Mouse (Mus musculus) v-Abl transformed pro-B cells (cell line): ENCODE measurements around the gene Rftn1.

Source experiments
- in situ Hi-C, 2 experiments: fragments of 400-800 bp; cut with MboI; formaldehyde crosslinking; loops; one replicate each; pipeline ENCODE4 v1.15.1; 2025; ENCODE audit not compliant: unreplicated experiment in 2 of 2

Gene Rftn1

GRCm38 (mm10) chr17:50101416-50101815, 89.1 kb downstream of the Rftn1 start:
- in situ Hi-C loops = no loop called here

GRCm38 (mm10) chr17:50100070-50100469, 90.4 kb downstream of the Rftn1 start:
- in situ Hi-C loops = no loop called here

GRCm38 (mm10) chr17:50099378-50099777, 91.1 kb downstream of the Rftn1 start:
- in situ Hi-C loops = no loop called here

GRCm38 (mm10) chr17:50098297-50098696, 92.2 kb downstream of the Rftn1 start:
- in situ Hi-C loops = no loop called here

- in situ Hi-C loops = no loop called here
Measured at GRCm38 (mm10) chr17:50097831-50098230, 92.6 kb downstream of the Rftn1 start.

GRCm38 (mm10) chr17:50096305-50096704, 94.2 kb downstream of the Rftn1 start:
- in situ Hi-C loops = no loop called here

GRCm38 (mm10) chr17:50094596-50094995, 95.9 kb downstream of the Rftn1 start:
- in situ Hi-C loops = loop anchor here (5.0 kb wide), 3 partner anchors 37 to 98 kb away; partner anchors contain the start of gene Rftn1 (in 1 of the 2)

- in situ Hi-C loops = loop anchor here (5.0 kb wide), 3 partner anchors 37 to 98 kb away; partner anchors contain the start of gene Rftn1 (in 1 of the 2)
Measured at GRCm38 (mm10) chr17:50094077-50094476, 96.4 kb downstream of the Rftn1 start.

GRCm38 (mm10) chr17:50093356-50093755, 97.1 kb downstream of the Rftn1 start:
- in situ Hi-C loops = loop anchor here (5.0 kb wide), 3 partner anchors 36 to 99 kb away; partner anchors contain the start of gene Rftn1 (in 1 of the 2)

- in situ Hi-C loops = loop anchor here (5.0 kb wide), 3 partner anchors 36 to 99 kb away; partner anchors contain the start of gene Rftn1 (in 1 of the 2)
Measured at GRCm38 (mm10) chr17:50092848-50093247, 97.6 kb downstream of the Rftn1 start.

GRCm38 (mm10) chr17:50091829-50092228, 98.6 kb downstream of the Rftn1 start:
- in situ Hi-C loops = loop anchor here (5.0 kb wide), 3 partner anchors 35 to 100 kb away; partner anchors contain the start of gene Rftn1 (in 1 of the 2)

GRCm38 (mm10) chr17:50089725-50090124, 100.7 kb downstream of the Rftn1 start:
- in situ Hi-C loops = loop anchor here (5.0 kb wide), 3 partner anchors 32 to 103 kb away; partner anchors contain the start of gene Rftn1 (in 1 of the 2)

- in situ Hi-C loops = no loop called here
Measured at GRCm38 (mm10) chr17:50088054-50088453, 102.4 kb downstream of the Rftn1 start.

- in situ Hi-C loops = no loop called here
Measured at GRCm38 (mm10) chr17:50086887-50087286, 103.6 kb downstream of the Rftn1 start.

- in situ Hi-C loops = no loop called here
Measured at GRCm38 (mm10) chr17:50084721-50085120, 105.8 kb downstream of the Rftn1 start.

GRCm38 (mm10) chr17:50083937-50084336, 106.5 kb downstream of the Rftn1 start:
- in situ Hi-C loops = no loop called here

GRCm38 (mm10) chr17:50082947-50083346, 107.5 kb downstream of the Rftn1 start:
- in situ Hi-C loops = no loop called here

- in situ Hi-C loops = no loop called here
Measured at GRCm38 (mm10) chr17:50081647-50082046, 108.8 kb downstream of the Rftn1 start.

- in situ Hi-C loops = no loop called here
Measured at GRCm38 (mm10) chr17:50080991-50081390, 109.5 kb downstream of the Rftn1 start.

- in situ Hi-C loops = no loop called here
Measured at GRCm38 (mm10) chr17:50078749-50079148, 111.7 kb downstream of the Rftn1 start.

- in situ Hi-C loops = no loop called here
Measured at GRCm38 (mm10) chr17:50072982-50073965, 117.2 kb downstream of the Rftn1 start.
